Mouse (Mus musculus) brain, embryonic 14.5 days (tissue): Measurements from ENCODE around the gene Gng2.

Experiments used
- CTCF ChIP-seq: fragments of 200-500 bp; IDR thresholded peaks from 2 replicates; pipeline ENCODE4 v1.5.1; 2012; ENCODE audit warnings: inconsistent platforms, mild to moderate bottlenecking, moderate library complexity, borderline replicate concordance; ENCODE audit not compliant: insufficient read depth, insufficient read length; ENCODE audit errors: extremely low read depth
- POLR2A ChIP-seq: fragments of 200-500 bp; IDR thresholded peaks from 2 replicates; pipeline ENCODE4 v1.6.1; 2012; ENCODE audit warnings: mild to moderate bottlenecking, inconsistent platforms, borderline replicate concordance; ENCODE audit not compliant: poor library complexity, insufficient read depth, insufficient read length, severe bottlenecking; ENCODE audit errors: extremely low read depth

DNA sequence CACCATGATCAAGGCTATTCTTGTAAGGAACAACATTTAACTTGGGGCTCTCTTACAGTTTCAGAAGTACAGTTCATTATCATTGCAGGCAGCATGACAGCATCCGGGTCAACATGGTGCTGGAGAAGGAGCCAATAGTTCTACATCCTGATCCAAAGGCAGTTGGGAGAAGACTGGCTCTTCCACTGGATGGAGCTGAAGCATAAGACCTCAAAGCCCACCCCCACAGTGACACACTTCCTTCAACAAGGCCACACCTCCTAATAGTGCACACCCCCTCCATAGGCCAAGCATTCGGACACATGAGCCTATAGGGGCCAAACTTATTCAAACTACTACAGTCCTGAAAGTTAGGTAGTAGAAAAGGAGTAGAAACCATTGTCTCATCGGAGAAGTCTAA lies 42.3 kb downstream of the Gng2 start:
- TF ChIP-seq CTCF = no peak
- no peak for TF ChIP-seq POLR2A
